Mouse (Mus musculus) regulatory T cell (primary cell): ENCODE results near the gene Nudcd3.

Source experiments
- in situ Hi-C: fragments of 300-600 bp; cut with MboI, MseI; formaldehyde crosslinking; loops from one replicate; pipeline ENCODE4 v1.15.1; 2025; ENCODE audit warnings: high pct_unique_total_duplicates

The Nudcd3 gene

DNA sequence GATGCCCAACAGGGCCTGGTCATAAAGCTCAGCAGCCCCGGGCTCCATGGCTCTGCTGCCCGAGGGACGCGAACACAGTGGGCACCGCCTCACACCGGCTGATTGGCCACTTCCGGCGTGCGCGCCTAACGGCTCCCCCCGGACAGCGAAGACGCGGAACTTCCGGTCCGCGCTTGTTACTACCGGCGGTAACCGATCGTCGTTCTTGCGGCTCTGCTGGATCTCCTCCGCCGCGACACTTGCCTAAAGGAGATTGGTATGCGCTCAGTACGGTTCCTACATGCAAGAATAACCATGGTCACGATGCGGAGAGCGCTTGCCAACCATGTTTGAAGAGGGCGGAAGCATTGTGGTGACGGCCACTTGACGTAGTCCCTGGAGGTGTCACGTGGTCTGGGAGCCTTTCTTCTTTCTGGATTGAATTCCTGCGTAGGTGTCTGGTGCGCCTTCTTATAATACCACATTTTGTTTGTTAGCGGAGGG is at the start of gene Nudcd3:
Gene Nudcd3 (minus strand): TSS at position 329 of the 483 bp plus-strand sequence.
- in situ Hi-C loops, result loop anchor here (5.0 kb wide), 1 partner anchor 62 kb away; no protein-coding TSS in a partner anchor

DNA sequence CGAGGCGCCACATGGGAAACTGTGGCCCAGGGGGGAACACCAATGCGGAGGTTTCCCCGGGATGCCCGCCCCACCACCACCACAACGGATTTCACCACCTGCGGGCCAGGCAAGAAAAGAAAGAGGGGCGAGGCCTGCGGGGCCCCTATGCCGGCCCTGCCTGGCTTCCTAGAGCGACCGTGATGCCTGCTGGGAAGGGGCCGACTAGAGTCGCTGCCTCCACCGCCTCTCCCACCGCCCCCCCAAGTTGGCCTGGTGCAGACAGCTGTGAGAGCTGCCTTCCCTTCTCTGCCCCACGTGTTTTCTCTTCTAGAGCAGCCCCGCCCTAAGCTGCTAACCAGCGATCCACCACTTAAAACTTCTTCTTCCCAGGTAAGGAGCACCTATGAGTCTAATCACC is 44.5 kb upstream of the Nudcd3 start:
- in situ Hi-C loops, result no loop called here

DNA sequence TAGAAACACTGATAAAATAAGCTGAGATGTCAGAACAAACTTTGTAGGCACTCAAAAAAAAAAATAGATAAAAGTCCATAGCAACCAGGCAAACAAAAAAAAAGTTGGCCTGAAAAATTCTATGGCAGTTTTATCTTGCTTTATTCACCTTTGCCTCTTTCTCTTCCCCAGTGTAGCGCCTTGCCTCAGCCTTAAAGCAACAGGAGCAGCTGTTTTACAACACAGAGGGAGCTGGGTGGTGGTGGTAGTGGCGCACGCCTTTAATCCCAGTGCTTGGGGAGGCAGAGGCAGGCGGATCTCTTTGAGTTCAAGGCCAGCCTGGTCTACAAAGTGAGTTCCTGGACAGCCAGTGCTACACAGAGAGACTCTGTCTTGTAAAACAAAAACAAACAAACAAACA is 32.8 kb upstream of the Nudcd3 start:
- in situ Hi-C loops, result no loop called here

DNA sequence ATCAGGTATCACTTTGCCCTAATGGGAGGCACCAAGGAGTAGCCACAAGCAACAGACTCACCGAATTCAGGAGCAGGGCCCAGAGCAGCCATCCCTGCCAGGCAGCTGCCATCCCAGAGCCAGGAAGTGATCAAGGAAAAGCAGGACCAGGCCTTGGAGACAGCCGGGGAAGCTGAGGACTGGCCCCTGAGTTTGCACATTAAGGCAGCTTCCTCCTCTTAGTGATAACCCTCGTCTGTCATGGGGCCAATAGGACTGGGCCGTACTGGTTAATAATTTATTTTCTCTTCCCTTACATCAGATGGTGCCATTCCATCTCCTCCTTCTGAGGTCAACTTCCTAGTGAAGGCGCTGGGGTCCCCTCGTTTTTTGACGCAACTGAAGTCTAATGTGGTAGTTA is 29.8 kb upstream of the Nudcd3 start, which contains the start of gene Npc1l1:
Gene Npc1l1 (minus strand): TSS at position 132 of the 400 bp plus-strand sequence.
- in situ Hi-C loops, result no loop called here

DNA sequence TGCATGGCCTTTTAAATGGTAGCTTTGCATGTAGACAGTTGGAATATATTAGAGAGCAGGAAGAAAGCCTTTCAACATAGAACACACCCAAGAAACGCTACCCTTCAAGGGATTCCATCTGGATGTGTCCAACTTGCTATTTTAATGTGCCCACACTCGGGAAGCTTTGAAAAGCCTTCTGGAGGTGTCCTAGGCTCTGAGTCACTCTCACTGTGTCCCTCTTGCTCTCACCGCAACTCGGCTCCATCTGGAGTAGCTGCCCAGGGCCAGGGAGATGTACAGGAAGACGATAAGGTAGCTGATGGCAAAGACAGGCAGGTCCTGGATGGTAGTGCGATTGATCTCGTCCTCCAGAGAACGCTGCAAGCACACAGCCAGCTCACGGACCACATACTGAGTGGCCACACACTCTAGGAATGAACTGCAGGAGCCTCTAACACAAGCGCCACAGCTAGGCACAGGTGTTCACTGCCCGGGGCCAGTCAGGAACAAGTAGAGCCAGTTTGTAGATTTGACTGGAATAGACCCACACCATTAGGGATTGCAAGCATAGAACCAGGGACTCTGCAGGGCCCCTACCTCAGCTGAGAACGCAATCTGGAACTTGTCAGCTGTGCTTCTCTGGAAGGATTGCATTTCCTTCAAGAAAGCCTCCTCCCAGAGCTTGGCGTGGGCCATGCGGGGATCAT is 24.5 kb upstream of the Nudcd3 start:
- in situ Hi-C loops, result no loop called here

DNA sequence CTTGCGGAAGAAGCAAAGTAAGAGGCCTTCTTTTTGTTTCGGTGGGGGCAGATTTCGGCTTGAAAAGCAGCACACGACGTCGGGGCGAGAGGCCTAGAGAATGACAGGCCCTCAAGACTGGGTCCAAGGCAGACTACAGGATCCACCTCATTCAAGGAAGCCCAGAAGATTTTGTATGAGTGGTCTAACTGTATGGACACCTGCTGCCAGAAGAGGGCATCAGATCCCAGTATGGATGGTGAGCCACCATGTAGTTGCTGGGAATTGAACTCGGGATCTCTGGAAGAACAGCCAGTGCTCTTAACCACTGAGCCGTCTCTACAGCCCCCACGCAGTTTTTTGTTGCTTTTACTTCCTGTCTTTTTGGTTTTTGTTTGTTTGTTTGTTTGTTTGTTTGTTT is 22.0 kb upstream of the Nudcd3 start:
- in situ Hi-C loops, result no loop called here

DNA sequence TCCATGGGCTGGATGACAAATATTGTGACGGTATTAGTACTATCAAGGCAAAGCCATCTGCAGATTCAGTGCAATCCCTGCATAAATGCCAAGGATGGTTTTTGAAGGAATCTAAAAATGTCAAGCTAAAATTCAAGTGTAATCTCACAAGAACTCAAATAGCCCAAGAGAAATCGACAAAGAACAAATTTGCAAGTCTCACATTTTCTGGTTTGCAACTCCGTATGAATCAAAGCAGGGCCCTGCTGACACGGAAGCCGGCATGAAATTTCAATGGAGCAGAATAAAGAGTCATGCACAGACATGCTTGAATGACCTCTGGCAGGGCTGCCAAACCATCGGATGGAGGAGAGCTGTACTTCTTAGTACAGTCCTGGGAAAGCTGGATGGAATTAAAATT is 19.8 kb upstream of the Nudcd3 start:
- in situ Hi-C loops, result no loop called here

DNA sequence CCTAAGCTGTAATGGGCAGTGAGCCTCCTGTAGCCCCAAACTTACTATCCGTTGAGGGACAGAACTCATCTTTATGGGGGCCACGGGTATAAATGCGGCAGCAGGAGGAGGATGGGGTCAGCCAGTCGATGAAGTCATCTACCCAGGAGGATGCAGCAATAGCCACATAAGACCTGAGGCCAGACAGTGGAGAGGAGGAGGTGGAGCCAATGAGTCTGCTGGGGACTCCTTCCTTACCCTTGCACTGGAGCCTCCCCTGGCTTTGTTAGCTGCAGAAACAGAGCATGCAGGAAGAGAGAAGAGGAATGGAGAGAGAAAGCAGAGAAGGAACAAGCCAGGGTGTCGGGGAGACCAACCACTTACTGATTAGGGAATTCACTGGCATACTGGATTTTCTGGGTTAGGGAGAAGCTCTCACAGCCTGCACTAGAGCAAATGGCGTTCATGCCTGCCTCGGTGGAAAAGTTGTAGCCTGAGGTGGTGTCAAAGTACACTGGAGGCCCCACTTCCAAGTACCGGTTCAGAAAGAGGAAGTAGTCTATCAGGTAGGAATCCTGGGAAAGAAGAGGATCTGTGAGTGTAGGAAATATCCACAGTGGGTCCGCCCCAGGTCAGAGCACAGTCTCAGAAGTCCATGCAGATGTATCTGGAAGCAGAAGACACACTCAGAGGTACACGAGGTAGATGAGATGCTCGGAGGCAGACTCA is 18.1 kb upstream of the Nudcd3 start:
- in situ Hi-C loops, result no loop called here

DNA sequence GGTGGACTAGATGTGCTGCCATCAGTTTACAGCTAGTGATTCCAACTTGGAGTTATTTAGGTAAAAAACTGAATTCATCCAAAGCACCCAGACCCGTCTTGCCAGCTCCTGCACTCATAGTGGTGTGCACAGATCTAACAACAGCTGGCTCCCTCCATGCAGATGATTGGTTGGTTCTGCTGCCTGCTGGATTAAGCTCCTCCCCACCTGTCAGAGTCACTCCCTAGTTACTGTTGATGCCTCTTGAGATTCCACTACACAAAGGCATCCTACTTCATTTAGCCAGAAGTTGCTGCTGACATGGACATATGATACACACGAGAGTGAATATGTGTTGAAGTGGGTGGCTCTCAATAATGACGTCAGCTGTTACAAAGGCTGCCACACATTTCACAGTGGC is 16.6 kb upstream of the Nudcd3 start:
- in situ Hi-C loops, result no loop called here

DNA sequence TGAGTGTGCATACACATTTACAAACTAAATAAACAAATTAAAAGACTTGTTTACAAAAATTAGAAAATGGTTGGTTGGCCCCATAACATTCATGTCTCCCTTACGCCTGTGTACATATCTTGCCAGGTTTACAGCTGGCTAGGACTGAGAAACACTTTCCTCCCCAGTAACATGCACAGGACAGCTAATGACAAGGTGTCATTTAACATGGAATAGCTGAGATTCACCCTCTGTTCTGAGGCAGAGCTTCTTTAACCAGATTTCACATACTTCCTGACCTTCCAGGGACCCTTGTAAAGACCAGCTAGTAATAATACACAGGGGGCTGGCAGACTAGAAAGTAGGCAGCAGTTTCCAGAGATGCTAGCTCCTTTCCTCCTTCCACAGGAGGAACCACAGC is 7.9 kb upstream of the Nudcd3 start:
- in situ Hi-C loops, result no loop called here

DNA sequence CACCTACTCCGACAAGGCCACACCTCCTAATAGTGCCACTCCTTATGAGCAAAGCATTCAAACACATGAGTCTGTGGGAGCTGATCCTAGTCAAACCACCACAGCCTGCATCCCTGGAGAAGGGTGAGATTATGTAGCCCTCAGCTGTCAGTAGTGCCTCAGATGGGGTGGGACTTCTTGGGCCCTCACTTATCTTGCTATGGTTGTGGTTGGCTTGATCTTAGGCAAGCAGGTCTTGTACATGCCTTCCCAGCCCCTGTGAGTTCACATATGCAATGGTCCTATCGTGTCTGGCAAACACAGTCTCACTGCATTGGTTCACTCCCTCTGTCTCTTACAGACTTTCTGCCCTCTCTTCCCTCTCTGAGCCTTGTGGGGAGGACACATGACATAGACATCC is 6.9 kb upstream of the Nudcd3 start:
- in situ Hi-C loops, result no loop called here

DNA sequence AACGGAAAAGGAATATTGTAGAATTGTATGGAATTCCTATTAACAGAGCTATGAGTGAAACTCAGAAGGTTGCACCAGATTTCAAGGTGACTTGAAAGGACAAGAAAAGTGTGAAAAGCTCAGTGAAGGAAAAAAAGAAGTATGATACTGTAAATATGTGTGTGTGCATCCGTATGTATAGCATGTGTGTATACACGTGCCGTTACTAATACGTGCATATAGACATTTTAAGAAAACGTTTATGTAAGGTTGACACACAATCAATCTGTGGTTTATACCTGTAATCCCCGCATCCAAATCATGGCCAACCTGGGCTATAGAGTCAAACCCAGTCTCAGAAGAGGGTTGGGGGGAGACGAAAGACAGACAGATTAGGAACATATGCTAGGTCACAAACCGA is 355 bp upstream of the Nudcd3 start:
- in situ Hi-C loops, result loop anchor here (5.0 kb wide), 1 partner anchor 62 kb away; no protein-coding TSS in a partner anchor

DNA sequence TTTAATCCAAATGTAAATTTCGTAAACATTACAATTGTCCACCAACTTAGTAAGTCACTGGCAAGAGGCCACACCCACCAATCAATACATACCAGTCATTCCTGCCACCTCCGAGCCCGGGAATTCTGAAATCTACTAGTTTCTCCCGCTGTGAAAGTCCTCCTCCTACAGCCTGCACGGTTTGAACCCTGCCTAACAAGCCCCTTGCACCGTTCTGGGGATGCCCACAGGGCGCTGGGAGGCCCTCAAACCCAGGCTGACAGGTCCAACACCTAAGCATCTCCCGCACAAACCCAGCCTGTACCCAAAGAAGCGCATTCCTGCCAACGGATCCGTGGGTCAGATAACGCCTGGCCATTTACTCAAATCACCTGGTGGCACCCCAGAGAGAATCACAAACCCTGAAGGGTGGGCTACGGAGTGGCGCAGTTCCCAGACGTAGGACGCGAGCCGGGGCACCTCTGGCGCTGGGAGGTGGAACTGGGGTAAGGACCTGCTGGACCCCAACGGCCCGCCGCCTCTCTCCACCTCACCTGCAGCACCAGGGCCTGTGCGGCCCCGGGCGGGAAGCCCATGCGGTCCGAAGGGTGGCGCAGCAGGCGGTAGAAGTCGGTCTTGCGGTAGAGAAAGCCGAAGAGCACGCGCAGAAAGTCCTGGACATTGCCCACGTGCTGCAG is 667 bp downstream of the Nudcd3 start, which contains the start of gene A730071L15Rik:
Gene A730071L15Rik (plus strand): TSS at position 620 of the 677 bp plus-strand sequence.
- in situ Hi-C loops, result loop anchor here (5.0 kb wide), 1 partner anchor 63 kb away; no protein-coding TSS in a partner anchor

DNA sequence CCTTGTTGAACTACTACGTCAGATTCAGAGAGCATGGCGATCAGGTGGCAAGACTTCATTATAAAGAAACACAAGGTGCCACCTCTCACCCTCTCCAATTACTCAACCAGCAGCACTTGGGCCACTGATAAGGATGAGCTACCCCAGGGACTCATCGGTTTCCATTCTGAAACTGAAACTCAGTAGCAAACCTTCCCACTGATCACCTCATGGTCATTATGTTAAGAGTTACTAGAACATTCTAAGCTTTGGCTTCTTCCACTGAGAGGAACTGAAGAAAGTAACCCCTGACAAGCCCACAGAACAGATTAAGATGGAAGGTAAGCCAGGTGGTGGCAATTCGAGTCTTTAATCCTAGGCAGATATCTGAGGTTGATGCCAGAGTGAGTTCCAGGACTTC is 1.8 kb downstream of the Nudcd3 start:
- in situ Hi-C loops, result no loop called here

DNA sequence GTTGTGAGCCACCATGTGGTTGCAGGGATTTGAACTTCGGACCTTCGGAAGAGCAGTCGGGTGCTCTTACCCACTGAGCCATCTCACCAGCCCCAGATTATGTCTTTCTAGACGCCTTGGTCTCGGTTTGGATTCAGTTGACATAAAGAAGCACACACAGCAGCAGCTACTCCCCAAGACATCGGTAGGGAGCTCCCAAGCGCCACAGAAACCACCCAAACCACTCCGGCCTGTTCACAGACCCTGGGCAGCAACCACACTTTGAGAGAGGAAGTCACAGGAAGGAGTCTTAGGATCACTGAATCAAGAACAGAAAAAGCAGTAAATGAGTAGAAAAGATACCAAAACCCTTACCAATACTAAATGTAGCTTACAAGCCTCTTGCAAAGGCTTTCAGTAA is 3.4 kb downstream of the Nudcd3 start:
- in situ Hi-C loops, result no loop called here

DNA sequence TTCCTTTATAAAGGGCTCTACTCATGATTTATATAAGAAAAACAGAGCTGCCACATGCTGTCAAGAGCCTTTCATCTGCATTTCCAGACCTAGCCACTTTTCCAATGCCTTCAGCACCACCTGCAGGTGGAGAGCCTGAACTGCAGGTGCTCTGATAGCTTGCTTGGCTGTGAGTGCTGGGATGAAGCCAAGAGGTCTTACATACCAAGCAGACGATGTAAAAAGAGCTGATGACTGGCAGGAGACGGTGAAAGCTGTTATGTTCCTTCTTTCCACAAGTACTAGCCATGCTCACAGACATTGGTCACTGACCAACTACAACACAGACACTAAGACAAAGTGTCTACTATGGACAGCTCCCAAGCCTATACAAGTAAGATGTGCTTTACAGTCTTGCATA is 12.3 kb downstream of the Nudcd3 start:
- in situ Hi-C loops, result no loop called here

DNA sequence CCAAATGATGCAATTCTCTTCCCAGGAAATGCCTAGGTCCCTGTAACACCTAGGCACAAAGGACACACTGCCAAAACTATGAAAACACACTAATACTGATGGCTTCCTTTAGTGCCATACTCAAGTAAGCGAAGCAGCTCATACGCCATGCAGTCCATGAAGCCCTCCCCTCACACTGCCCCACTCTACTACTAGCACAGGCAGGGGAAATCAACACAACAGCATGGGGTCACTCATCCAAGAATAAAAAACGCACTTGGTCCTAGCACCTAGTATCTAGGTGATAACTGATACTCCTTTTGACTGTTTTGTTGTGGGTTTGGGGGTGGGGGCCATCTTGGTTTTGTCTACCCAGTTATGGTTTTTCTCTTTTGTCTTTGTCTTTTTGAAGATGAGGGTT is 12.8 kb downstream of the Nudcd3 start:
- in situ Hi-C loops, result no loop called here

DNA sequence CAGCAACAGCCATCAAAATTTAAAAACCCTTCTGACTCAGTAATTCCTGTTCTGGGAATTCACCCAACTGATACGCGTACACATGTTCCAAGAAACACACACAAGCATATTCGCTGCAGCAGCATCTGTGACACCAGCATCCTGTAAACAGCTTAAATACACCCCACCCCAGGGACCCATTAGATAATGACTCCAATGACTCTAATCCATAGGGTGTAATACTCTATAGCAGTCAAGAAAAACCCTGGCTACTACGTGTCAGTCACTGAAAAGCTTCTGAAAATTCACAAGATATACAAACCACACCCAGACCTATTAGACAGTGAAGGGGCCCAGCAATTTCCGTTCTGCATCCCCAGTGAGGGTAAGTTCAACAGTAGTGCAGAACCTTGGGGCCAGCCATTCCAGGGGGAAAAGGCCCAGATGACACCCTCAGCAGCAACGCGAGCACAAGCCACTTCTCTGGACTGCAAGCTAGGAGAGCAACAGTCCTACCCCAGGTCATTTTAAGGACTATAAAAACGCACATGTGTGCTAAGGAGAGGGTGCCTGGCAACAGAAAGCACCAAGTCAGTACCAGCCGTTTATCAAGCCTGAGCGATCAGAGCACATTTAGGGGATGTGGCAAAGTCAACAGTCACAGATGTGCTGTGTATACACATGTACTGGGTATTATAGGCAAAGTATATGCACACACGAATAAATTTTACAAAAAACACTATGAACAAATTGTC is 15.8 kb downstream of the Nudcd3 start:
- in situ Hi-C loops, result no loop called here

DNA sequence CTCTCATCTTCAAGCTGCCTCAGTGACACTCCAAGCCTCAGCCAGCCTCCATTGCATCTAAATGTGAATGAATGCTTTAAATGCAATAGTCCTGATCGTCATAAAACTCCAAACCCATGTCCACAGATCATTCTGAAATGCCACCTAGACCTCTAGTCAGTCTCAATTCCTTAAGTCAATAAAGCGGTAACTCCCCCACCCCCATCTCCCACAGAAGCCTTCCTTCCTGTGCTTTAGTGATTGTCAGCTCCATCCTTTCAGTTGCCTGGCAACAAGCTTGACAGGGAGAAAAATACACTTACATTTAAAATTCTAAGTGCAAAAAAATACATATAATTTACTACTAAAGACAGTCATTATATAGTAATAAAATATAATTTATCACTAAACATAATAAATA is 17.0 kb downstream of the Nudcd3 start:
- in situ Hi-C loops, result no loop called here

DNA sequence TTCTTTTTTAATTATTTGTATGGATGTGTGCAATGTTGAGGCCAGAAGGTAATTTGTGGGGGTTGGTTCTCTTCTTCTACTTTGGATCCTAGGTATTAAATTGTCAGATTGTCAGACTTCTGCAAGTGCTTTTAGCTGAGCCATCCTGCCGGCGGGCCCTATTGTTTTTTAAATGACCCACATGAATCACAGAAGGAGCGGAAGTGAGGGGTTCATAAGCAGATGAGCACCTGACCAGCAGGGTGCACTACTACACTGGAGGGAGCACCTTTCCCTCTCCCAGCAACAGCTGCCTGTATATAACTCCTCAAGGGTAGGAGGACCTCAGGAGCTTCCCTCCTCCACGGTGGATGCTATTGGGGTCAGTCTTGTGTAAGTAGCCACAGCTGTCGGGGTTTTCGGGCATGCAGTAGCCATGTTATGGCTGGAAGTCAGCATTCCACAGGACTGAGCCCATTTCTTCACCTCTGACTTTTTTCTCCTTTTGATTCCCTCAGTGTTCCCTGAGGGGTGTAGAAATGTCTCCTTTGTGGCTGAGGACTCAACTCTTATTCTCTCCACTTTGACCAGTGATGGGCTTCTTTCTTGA is 19.3 kb downstream of the Nudcd3 start:
- in situ Hi-C loops, result no loop called here

DNA sequence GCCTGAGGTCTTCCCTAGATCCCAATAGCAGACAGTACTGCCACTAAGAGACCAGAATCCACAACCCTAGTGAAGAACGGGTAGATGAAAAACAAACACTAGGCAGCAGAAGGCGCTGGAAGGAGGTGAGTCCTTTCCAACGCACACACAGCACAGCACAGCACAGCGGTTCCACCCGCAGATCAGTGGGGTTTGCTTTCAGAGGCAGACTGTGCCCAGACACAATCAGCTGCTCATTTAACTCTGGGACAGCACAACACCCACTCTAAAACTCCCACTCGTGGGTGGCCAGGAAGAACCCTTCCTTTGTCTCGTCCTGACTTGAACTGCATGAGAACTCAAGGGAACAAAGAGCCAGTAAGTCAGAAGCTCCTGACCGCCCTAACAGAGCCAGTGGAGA is 21.0 kb downstream of the Nudcd3 start:
- in situ Hi-C loops, result no loop called here
